Mouse (Mus musculus) liver, adult 2 months (tissue): ENCODE results near the gene Kcnk10.

Experiments
- CTCF ChIP-seq: fragments of 200-500 bp; IDR thresholded peaks from 2 replicates; pipeline ENCODE4 v1.5.1; 2011; ENCODE audit warnings: low read depth, low read length, control low read depth
- POLR2A ChIP-seq: fragments of 200-500 bp; IDR thresholded peaks from 2 replicates; pipeline ENCODE4 v1.6.1; 2011; ENCODE audit warnings: low read length, control low read depth; ENCODE audit not compliant: insufficient read depth; ENCODE audit errors: extremely low read depth

GRCm38 (mm10) chr12:98445637-98446036, 132.5 kb downstream of the Kcnk10 start:
- no peak for TF ChIP-seq CTCF
- no peak for TF ChIP-seq POLR2A
